Comparison of ENCODE assay signal across 18 mouse cellular contexts in the genomic region with DNA sequence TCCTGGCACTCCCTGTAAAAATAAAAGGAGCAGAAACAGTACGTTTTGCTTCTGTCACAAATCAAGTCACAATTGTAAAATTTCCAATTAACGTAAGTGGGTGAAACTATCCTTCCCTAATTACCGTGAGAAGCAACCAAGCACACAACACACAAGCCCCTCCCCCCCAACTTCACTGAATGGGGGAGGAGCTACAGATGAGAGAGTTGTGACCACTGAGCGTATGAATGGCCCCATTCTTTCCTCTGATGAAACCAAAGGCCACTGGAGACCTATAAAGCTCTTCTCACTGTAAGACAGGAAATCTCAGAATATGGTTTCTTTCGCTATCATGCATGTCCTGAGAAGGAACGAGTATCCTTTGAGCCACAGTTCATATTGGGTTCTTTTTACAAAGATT.
DNase-seq lines count a peak whose midpoint lies in the region; ATAC-seq and TF ChIP-seq lines count a peak whose summit lies in the region.
"Had no signal": no experiment of that assay in that cellular context is flagged by ENCODE, and none has a peak within 500 bp of the region (broad histone marks: within the 10 kb centered on the region; RNA-seq: fewer than 3 reads in every experiment).

No protein-coding gene starts in this region.

- 46% methylated on average over 6 of the region's 6 CpGs for WGBS in forebrain, embryonic 12.5 days
- 43% methylated on average over 6 of the region's 6 CpGs for WGBS in forebrain, postnatal 0 days

- no peaks in the 10 kb centered on the region for H3K27me3 ChIP-seq in forebrain, embryonic 12.5 days
- H3K27me3 ChIP-seq in forebrain, postnatal 0 days (ENCODE audit: insufficient read depth, low read length): no peaks in the 10 kb centered on the region
- H3K27me3 ChIP-seq: forebrain, embryonic 15.5 days; heart, embryonic 12.5 days; intestine, embryonic 15.5 days had no signal

- no peak overlapping the region for H3K4me2 ChIP-seq in forebrain, embryonic 12.5 days
- no peak overlapping the region for H3K4me2 ChIP-seq in forebrain, postnatal 0 days (ENCODE audit: low read depth)
- H3K4me2 ChIP-seq: forebrain, embryonic 15.5 days; heart, embryonic 12.5 days; hindbrain, embryonic 14.5 days; intestine, embryonic 15.5 days had no signal

- no peaks in the 10 kb centered on the region for H3K9me3 ChIP-seq in forebrain, embryonic 12.5 days
- H3K9me3 ChIP-seq in forebrain, postnatal 0 days (ENCODE audit: low read length): no peaks in the 10 kb centered on the region
- H3K9me3 ChIP-seq: forebrain, embryonic 15.5 days; heart, embryonic 12.5 days; hindbrain, embryonic 10.5 days; intestine, embryonic 15.5 days had no signal

- H3K9ac ChIP-seq in forebrain, embryonic 12.5 days: no peak overlapping the region
- no peak overlapping the region for H3K9ac ChIP-seq in forebrain, postnatal 0 days
- H3K9ac ChIP-seq: forebrain, embryonic 15.5 days; heart, embryonic 12.5 days; hindbrain, embryonic 14.5 days; intestine, embryonic 15.5 days had no signal

- TF ChIP-seq CTCF in forebrain, postnatal 0 days (IDR thresholded peaks at IDR 0.05; ENCODE audit: low read depth): no peak
- no peak for TF ChIP-seq CTCF in brain, embryonic 14.5 days (IDR thresholded peaks at IDR 0.05; ENCODE audit: borderline replicate concordance, extremely low read depth, insufficient read depth, insufficient read length)

- no peaks in the 10 kb centered on the region for H3K36me3 ChIP-seq in forebrain, embryonic 12.5 days (replicated peaks)
- no peaks in the 10 kb centered on the region for H3K36me3 ChIP-seq in forebrain, postnatal 0 days (ENCODE audit: insufficient read depth)
- H3K36me3 ChIP-seq: forebrain, embryonic 15.5 days; heart, embryonic 12.5 days; hindbrain, embryonic 10.5 days; intestine, embryonic 15.5 days had no signal

- peak; percentile 71; the same call in 1 of the 2 replicates for ATAC-seq in forebrain, embryonic 12.5 days (ENCODE audit: low FRiP score)
- no peak for ATAC-seq in forebrain, postnatal 0 days
- ATAC-seq: forebrain, embryonic 15.5 days; intestine, embryonic 15.5 days had no signal

- no peak for TF ChIP-seq POLR2A in brain, embryonic 14.5 days (IDR thresholded peaks at IDR 0.05; ENCODE audit: borderline replicate concordance, extremely low read depth, insufficient read depth, insufficient read length, poor library complexity, severe bottlenecking)

- H3K4me3 ChIP-seq in forebrain, embryonic 12.5 days (replicated peaks): no peak overlapping the region
- no peak overlapping the region for H3K4me3 ChIP-seq in forebrain, postnatal 0 days (ENCODE audit: low read depth, low read length)
- H3K4me3 ChIP-seq: forebrain, embryonic 15.5 days; heart, embryonic 12.5 days; hindbrain, embryonic 10.5 days; intestine, embryonic 15.5 days had no signal

- H3K27ac ChIP-seq in forebrain, embryonic 12.5 days: no peak overlapping the region
- H3K27ac ChIP-seq in forebrain, postnatal 0 days (ENCODE audit: low read depth, low read length): no peak overlapping the region
- H3K27ac ChIP-seq: forebrain, embryonic 15.5 days; hindbrain, embryonic 10.5 days; hindbrain, embryonic 14.5 days; intestine, embryonic 15.5 days had no signal

- peaks cover 5% of the 10 kb centered on the region; the same call in 1 of the 2 replicates for H3K4me1 ChIP-seq in forebrain, embryonic 12.5 days
- no peaks in the 10 kb centered on the region for H3K4me1 ChIP-seq in forebrain, postnatal 0 days (ENCODE audit: insufficient read depth)
- H3K4me1 ChIP-seq: forebrain, embryonic 15.5 days; heart, embryonic 12.5 days; intestine, embryonic 15.5 days had no signal

- DNase-seq in forebrain, postnatal 0 days: no peak
- DNase-seq in brain, embryonic 14.5 days (ENCODE audit: low read depth): peak; percentile 61
- DNase-seq in mesoderm, embryonic 11.5 days (ENCODE audit: low read depth, low spot score): peak; percentile 12
- no peak for DNase-seq in kidney, postnatal 25 days
- DNase-seq in liver: no peak
- DNase-seq: adrenal gland, adult 8-10 months; adrenal gland, postnatal 36 days; cerebellum, adult 11-12 months; cerebellum, adult 9-11 months; cerebellum, postnatal 36 days; gastrocnemius, postnatal 14 days; kidney, adult 18-20 months had no signal

Comparison
In these comparisons a context has a peak if more than half of its experiments do, and no peak if none do; other contexts are left out.
1. DNase-seq: peak in brain, embryonic 14.5 days (single experiment) and mesoderm, embryonic 11.5 days (single experiment); none in forebrain, postnatal 0 days (single experiment), kidney, postnatal 25 days (0 of 2) and liver (single experiment).